Mouse (Mus musculus): ENCODE measurements at regions not wholly inside any gene's neighbourhood (a gene's known extent, or its start where the extent isn't known, plus 50 kb on each side); places are given as distances from the start of the nearest gene placed in this dataset.

GRCm38 (mm10) chr16:90621761-90622411 lies 105.3 kb downstream of the Mis18a start:
- no peaks in the 10 kb centered on the region for H3K9me3 ChIP-seq (ENCODE audit: control insufficient read depth, low read length)
- 74% methylated on average over 13 of the region's 13 CpGs for WGBS
- 0 out of 2 replicates have a peak, but pooled peaks cover 2% of the 10 kb centered on the region for H3K4me1 ChIP-seq (replicated peaks; ENCODE audit: control insufficient read depth, insufficient read depth, low read length)
- no peaks in the 10 kb centered on the region for H3K36me3 ChIP-seq (ENCODE audit: control insufficient read depth, insufficient read depth, low read length)
- H3K27ac ChIP-seq (ENCODE audit: low read depth, low read length): no peak overlapping the region
- H3K9ac ChIP-seq (ENCODE audit: low read depth, low read length): no peak overlapping the region
- peak; percentile 23 for DNase-seq (ENCODE audit: low spot score)
- no peak overlapping the region for H3K4me2 ChIP-seq
- H3K4me3 ChIP-seq (ENCODE audit: low read depth, low read length): no peak overlapping the region
- H3K27me3 ChIP-seq (replicated peaks; ENCODE audit: control insufficient read depth, insufficient read depth, low read length): no peaks in the 10 kb centered on the region
- ATAC-seq (replicated peaks; ENCODE audit: low FRiP score): no peak

- no peaks in the 10 kb centered on the region for H3K27me3 ChIP-seq (replicated peaks; ENCODE audit: control insufficient read depth, insufficient read depth, low read length)
- WGBS: 68% methylated on average over 13 of the region's 13 CpGs
Observed at GRCm38 (mm10) chr16:90619565-90620311, 107.5 kb downstream of the Mis18a start.

GRCm38 (mm10) chr16:90615791-90616190 lies 111.4 kb downstream of the Mis18a start:
- no peak overlapping the region for H3K4me3 ChIP-seq (ENCODE audit: low read depth, low read length)
- H3K4me1 ChIP-seq (replicated peaks; ENCODE audit: control insufficient read depth, insufficient read depth, low read length): no peaks in the 10 kb centered on the region
- no peaks in the 10 kb centered on the region for H3K36me3 ChIP-seq (ENCODE audit: control insufficient read depth, insufficient read depth, low read length)
- H3K27ac ChIP-seq (ENCODE audit: low read depth, low read length): no peak overlapping the region
- H3K9me3 ChIP-seq (ENCODE audit: control insufficient read depth, low read length): no peaks in the 10 kb centered on the region
- WGBS: 75% methylated on average over 10 of the region's 10 CpGs
- ATAC-seq (replicated peaks; ENCODE audit: low FRiP score) (no peak), DNase-seq (ENCODE audit: low spot score) (no peak)
- no peak overlapping the region for H3K4me2 ChIP-seq
- H3K27me3 ChIP-seq (replicated peaks; ENCODE audit: control insufficient read depth, insufficient read depth, low read length): no peaks in the 10 kb centered on the region
- no peak overlapping the region for H3K9ac ChIP-seq (ENCODE audit: low read depth, low read length)

More at GRCm38 (mm10) chr16:90619565-90620311, 107.5 kb downstream of the Mis18a start:
- no peak overlapping the region for H3K4me2 ChIP-seq
- no peak overlapping the region for H3K4me3 ChIP-seq (ENCODE audit: low read depth, low read length)
- 0 out of 2 replicates have a peak, but pooled peaks cover 2% of the 10 kb centered on the region for H3K4me1 ChIP-seq (replicated peaks; ENCODE audit: control insufficient read depth, insufficient read depth, low read length)
- H3K36me3 ChIP-seq (ENCODE audit: control insufficient read depth, insufficient read depth, low read length): no peaks in the 10 kb centered on the region
- no peak overlapping the region for H3K9ac ChIP-seq (ENCODE audit: low read depth, low read length)
- no peak overlapping the region for H3K27ac ChIP-seq (ENCODE audit: low read depth, low read length)
- DNase-seq (ENCODE audit: low spot score) (no peak), ATAC-seq (replicated peaks; ENCODE audit: low FRiP score) (no peak)
- H3K9me3 ChIP-seq (ENCODE audit: control insufficient read depth, low read length): no peaks in the 10 kb centered on the region

GRCm38 (mm10) chr16:90614137-90614536 lies 113.1 kb downstream of the Mis18a start:
- DNase-seq (ENCODE audit: low spot score): no peak
- no peaks in the 10 kb centered on the region for H3K9me3 ChIP-seq (ENCODE audit: control insufficient read depth, low read length)
- no peaks in the 10 kb centered on the region for H3K27me3 ChIP-seq (replicated peaks; ENCODE audit: control insufficient read depth, insufficient read depth, low read length)

GRCm38 (mm10) chr16:90610097-90610808 lies 117.0 kb downstream of the Mis18a start:
- WGBS: 81% methylated on average over 22 of the region's 22 CpGs
- H3K4me2 ChIP-seq: no peak overlapping the region
- H3K9me3 ChIP-seq (ENCODE audit: control insufficient read depth, low read length): no peaks in the 10 kb centered on the region
- no peak overlapping the region for H3K27ac ChIP-seq (ENCODE audit: low read depth, low read length)
- no peak overlapping the region for H3K9ac ChIP-seq (ENCODE audit: low read depth, low read length)
- H3K27me3 ChIP-seq (replicated peaks; ENCODE audit: control insufficient read depth, insufficient read depth, low read length): no peaks in the 10 kb centered on the region
- no peak for ATAC-seq (replicated peaks; ENCODE audit: low FRiP score)
- H3K36me3 ChIP-seq (ENCODE audit: control insufficient read depth, insufficient read depth, low read length): no peaks in the 10 kb centered on the region
- H3K4me3 ChIP-seq (ENCODE audit: low read depth, low read length): no peak overlapping the region
- no peak for DNase-seq (ENCODE audit: low spot score)
- H3K4me1 ChIP-seq (replicated peaks; ENCODE audit: control insufficient read depth, insufficient read depth, low read length): no peaks in the 10 kb centered on the region

More at GRCm38 (mm10) chr16:90614137-90614536, 113.1 kb downstream of the Mis18a start:
- Histone ChIP-seq H3K9ac (ENCODE audit: low read depth, low read length) (no peak overlapping the region), H3K4me2 (no peak overlapping the region), H3K27ac (ENCODE audit: low read depth, low read length) (no peak overlapping the region), H3K4me1 (replicated peaks; ENCODE audit: control insufficient read depth, insufficient read depth, low read length) (no peaks in the 10 kb centered on the region), H3K4me3 (ENCODE audit: low read depth, low read length) (no peak overlapping the region), H3K36me3 (ENCODE audit: control insufficient read depth, insufficient read depth, low read length) (no peaks in the 10 kb centered on the region)
- 92% methylated on average over 1 of the region's 1 CpGs for WGBS
- no peak for ATAC-seq (replicated peaks; ENCODE audit: low FRiP score)

GRCm38 (mm10) chr16:90599329-90599870 lies 127.8 kb downstream of the Mis18a start:
- 68% methylated on average over 7 of the region's 7 CpGs for WGBS
- H3K27ac ChIP-seq (ENCODE audit: low read depth, low read length): no peak overlapping the region
- H3K9ac ChIP-seq (ENCODE audit: low read depth, low read length): no peak overlapping the region
- H3K4me2 ChIP-seq: no peak overlapping the region
- DNase-seq (ENCODE audit: low spot score): no peak
- no peak for ATAC-seq (replicated peaks; ENCODE audit: low FRiP score)
- no peaks in the 10 kb centered on the region for H3K36me3 ChIP-seq (ENCODE audit: control insufficient read depth, insufficient read depth, low read length)
- H3K9me3 ChIP-seq (ENCODE audit: control insufficient read depth, low read length): peaks cover 12% of the 10 kb centered on the region
- no peaks in the 10 kb centered on the region for H3K4me1 ChIP-seq (replicated peaks; ENCODE audit: control insufficient read depth, insufficient read depth, low read length)
- no peaks in the 10 kb centered on the region for H3K27me3 ChIP-seq (replicated peaks; ENCODE audit: control insufficient read depth, insufficient read depth, low read length)
- H3K4me3 ChIP-seq (ENCODE audit: low read depth, low read length): no peak overlapping the region

- Histone ChIP-seq H3K27ac (ENCODE audit: low read depth, low read length) (no peak overlapping the region), H3K9me3 (ENCODE audit: control insufficient read depth, low read length) (peaks cover 12% of the 10 kb centered on the region), H3K36me3 (ENCODE audit: control insufficient read depth, insufficient read depth, low read length) (no peaks in the 10 kb centered on the region), H3K9ac (ENCODE audit: low read depth, low read length) (no peak overlapping the region), H3K27me3 (replicated peaks; ENCODE audit: control insufficient read depth, insufficient read depth, low read length) (no peaks in the 10 kb centered on the region), H3K4me1 (replicated peaks; ENCODE audit: control insufficient read depth, insufficient read depth, low read length) (no peaks in the 10 kb centered on the region), H3K4me3 (ENCODE audit: low read depth, low read length) (no peak overlapping the region), H3K4me2 (no peak overlapping the region)
- ATAC-seq (replicated peaks; ENCODE audit: low FRiP score): no peak
- no peak for DNase-seq (ENCODE audit: low spot score)
- WGBS: 77% methylated on average over 7 of the region's 7 CpGs
Observed at GRCm38 (mm10) chr16:90598727-90599126, 128.5 kb downstream of the Mis18a start.

GRCm38 (mm10) chr16:90592721-90593481 lies 134.3 kb downstream of the Mis18a start:
- no peak overlapping the region for H3K4me3 ChIP-seq (ENCODE audit: low read depth, low read length)
- H3K27me3 ChIP-seq (replicated peaks; ENCODE audit: control insufficient read depth, insufficient read depth, low read length): no peaks in the 10 kb centered on the region
- DNase-seq (ENCODE audit: low spot score) (no peak), ATAC-seq (replicated peaks; ENCODE audit: low FRiP score) (no peak)
- no peak overlapping the region for H3K27ac ChIP-seq (ENCODE audit: low read depth, low read length)
- 72% methylated on average over 6 of the region's 6 CpGs for WGBS
- no peaks in the 10 kb centered on the region for H3K36me3 ChIP-seq (ENCODE audit: control insufficient read depth, insufficient read depth, low read length)
- H3K4me2 ChIP-seq: no peak overlapping the region
- H3K9me3 ChIP-seq (ENCODE audit: control insufficient read depth, low read length): peaks cover 2% of the 10 kb centered on the region; the same call in 1 of the 2 replicates
- H3K4me1 ChIP-seq (replicated peaks; ENCODE audit: control insufficient read depth, insufficient read depth, low read length): no peaks in the 10 kb centered on the region; the same call in 1 of the 2 replicates
- H3K9ac ChIP-seq (ENCODE audit: low read depth, low read length): no peak overlapping the region

All from liver, embryonic 11.5 days (tissue).